Mouse (Mus musculus): ENCODE results near the gene Spag16. TPM values are rescaled to one million over a fixed set of nuclear protein-coding genes. Genes with fewer than 3 reads are reported as not detected.

Spag16 gene
- polyA plus RNA-seq, 1 experiment from 2014 or later: 2.8 TPM

- Histone ChIP-seq H3K4me3 (no peak overlapping the region), H3K4me1 (replicated peaks) (no peaks in the 10 kb centered on the region), H3K27me3 (ENCODE audit: insufficient read depth, poor library complexity, severe bottlenecking) (no peaks in the 10 kb centered on the region), H3K36me3 (no peaks in the 10 kb centered on the region), H3K27ac (no peak overlapping the region), H3K9me3 (no peaks in the 10 kb centered on the region)
- DNase-seq (ENCODE audit: low spot score): no peak
- WGBS: 92% methylated on average over 2 of the region's 2 CpGs
These were observed 308.8 kb downstream of the Spag16 start for GRCm38 (mm10) chr1:70135547-70135946.

- WGBS: 79% methylated on average over 3 of the region's 3 CpGs
These were observed 338.8 kb downstream of the Spag16 start for GRCm38 (mm10) chr1:70165343-70166158.

GRCm38 (mm10) chr1:70180123-70180741, 353.5 kb downstream of the Spag16 start:
- Histone ChIP-seq H3K27ac (no peak overlapping the region), H3K9me3 (no peaks in the 10 kb centered on the region), H3K4me3 (no peak overlapping the region), H3K27me3 (ENCODE audit: insufficient read depth, poor library complexity, severe bottlenecking) (no peaks in the 10 kb centered on the region), H3K4me1 (replicated peaks) (no peaks in the 10 kb centered on the region), H3K36me3 (no peaks in the 10 kb centered on the region)
- no peak for DNase-seq (ENCODE audit: low spot score)
- 85% methylated on average over 4 of the region's 4 CpGs for WGBS

More at GRCm38 (mm10) chr1:70165343-70166158, 338.8 kb downstream of the Spag16 start:
- no peaks in the 10 kb centered on the region for H3K36me3 ChIP-seq
- H3K27me3 ChIP-seq (ENCODE audit: insufficient read depth, poor library complexity, severe bottlenecking): no peaks in the 10 kb centered on the region
- no peak overlapping the region for H3K4me3 ChIP-seq
- no peak for DNase-seq (ENCODE audit: low spot score)
- no peaks in the 10 kb centered on the region for H3K9me3 ChIP-seq
- H3K4me1 ChIP-seq (replicated peaks): no peaks in the 10 kb centered on the region
- no peak overlapping the region for H3K27ac ChIP-seq

- Histone ChIP-seq H3K4me1 (replicated peaks) (peaks cover 4% of the 10 kb centered on the region; the same call in 1 of the 2 replicates), H3K4me3 (no peak overlapping the region), H3K36me3 (no peaks in the 10 kb centered on the region), H3K9me3 (no peaks in the 10 kb centered on the region), H3K27me3 (ENCODE audit: insufficient read depth, poor library complexity, severe bottlenecking) (no peaks in the 10 kb centered on the region), H3K27ac (no peak overlapping the region)
- WGBS: 63% methylated on average over 9 of the region's 9 CpGs
- no peak for DNase-seq (ENCODE audit: low spot score)
These were observed 438.0 kb downstream of the Spag16 start for GRCm38 (mm10) chr1:70264815-70265214.

GRCm38 (mm10) chr1:70265920-70266505, 439.2 kb downstream of the Spag16 start:
- Histone ChIP-seq H3K27ac (no peak overlapping the region), H3K4me1 (replicated peaks) (peaks cover 4% of the 10 kb centered on the region; the same call in 1 of the 2 replicates), H3K36me3 (no peaks in the 10 kb centered on the region), H3K4me3 (no peak overlapping the region), H3K9me3 (no peaks in the 10 kb centered on the region), H3K27me3 (ENCODE audit: insufficient read depth, poor library complexity, severe bottlenecking) (no peaks in the 10 kb centered on the region)
- no peak for DNase-seq (ENCODE audit: low spot score)
- WGBS: 83% methylated on average over 5 of the region's 5 CpGs

GRCm38 (mm10) chr1:70270139-70270538, 443.4 kb downstream of the Spag16 start:
- H3K4me1 ChIP-seq (replicated peaks): no peaks in the 10 kb centered on the region; the same call in 1 of the 2 replicates
- no peaks in the 10 kb centered on the region for H3K9me3 ChIP-seq
- H3K4me3 ChIP-seq: no peak overlapping the region
- no peak overlapping the region for H3K27ac ChIP-seq
- no peaks in the 10 kb centered on the region for H3K27me3 ChIP-seq (ENCODE audit: insufficient read depth, poor library complexity, severe bottlenecking)
- 22% methylated on average over 8 of the region's 8 CpGs for WGBS
- DNase-seq (ENCODE audit: low spot score): no peak
- no peaks in the 10 kb centered on the region for H3K36me3 ChIP-seq

GRCm38 (mm10) chr1:70272753-70273152, 446.0 kb downstream of the Spag16 start:
- no peak overlapping the region for H3K4me3 ChIP-seq
- no peaks in the 10 kb centered on the region for H3K27me3 ChIP-seq (ENCODE audit: insufficient read depth, poor library complexity, severe bottlenecking)
- no peak overlapping the region for H3K27ac ChIP-seq
- 86% methylated on average over 2 of the region's 2 CpGs for WGBS
- no peaks in the 10 kb centered on the region for H3K9me3 ChIP-seq
- H3K36me3 ChIP-seq: no peaks in the 10 kb centered on the region
- no peaks in the 10 kb centered on the region for H3K4me1 ChIP-seq (replicated peaks)
- DNase-seq (ENCODE audit: low spot score): no peak

- no peak for DNase-seq (ENCODE audit: low spot score)
- H3K9me3 ChIP-seq: no peaks in the 10 kb centered on the region
- H3K27me3 ChIP-seq (ENCODE audit: insufficient read depth, poor library complexity, severe bottlenecking): no peaks in the 10 kb centered on the region
- 83% methylated on average over 2 of the region's 2 CpGs for WGBS
- no peaks in the 10 kb centered on the region for H3K4me1 ChIP-seq (replicated peaks)
- H3K4me3 ChIP-seq: no peak overlapping the region
- no peaks in the 10 kb centered on the region for H3K36me3 ChIP-seq
- no peak overlapping the region for H3K27ac ChIP-seq
These were observed 452.5 kb downstream of the Spag16 start for GRCm38 (mm10) chr1:70279296-70279695.

GRCm38 (mm10) chr1:70283388-70283787, 456.6 kb downstream of the Spag16 start:
- 89% methylated on average over 1 of the region's 1 CpGs for WGBS
- no peak for DNase-seq (ENCODE audit: low spot score)
- no peaks in the 10 kb centered on the region for H3K4me1 ChIP-seq (replicated peaks)

GRCm38 (mm10) chr1:70284140-70284539, 457.4 kb downstream of the Spag16 start:
- WGBS: 65% methylated on average over 1 of the region's 1 CpGs
- Histone ChIP-seq H3K4me3 (no peak overlapping the region), H3K9me3 (no peaks in the 10 kb centered on the region), H3K4me1 (replicated peaks) (no peaks in the 10 kb centered on the region), H3K27me3 (ENCODE audit: insufficient read depth, poor library complexity, severe bottlenecking) (no peaks in the 10 kb centered on the region), H3K27ac (no peak overlapping the region), H3K36me3 (no peaks in the 10 kb centered on the region)
- no peak for DNase-seq (ENCODE audit: low spot score)

More at GRCm38 (mm10) chr1:70283388-70283787, 456.6 kb downstream of the Spag16 start:
- no peaks in the 10 kb centered on the region for H3K27me3 ChIP-seq (ENCODE audit: insufficient read depth, poor library complexity, severe bottlenecking)
- H3K4me3 ChIP-seq: no peak overlapping the region
- H3K9me3 ChIP-seq: no peaks in the 10 kb centered on the region
- H3K36me3 ChIP-seq: no peaks in the 10 kb centered on the region
- H3K27ac ChIP-seq: no peak overlapping the region

GRCm38 (mm10) chr1:70316128-70316765, 489.5 kb downstream of the Spag16 start:
- Histone ChIP-seq H3K27me3 (ENCODE audit: insufficient read depth, poor library complexity, severe bottlenecking) (no peaks in the 10 kb centered on the region), H3K4me3 (no peak overlapping the region), H3K36me3 (no peaks in the 10 kb centered on the region), H3K27ac (no peak overlapping the region), H3K4me1 (replicated peaks) (no peaks in the 10 kb centered on the region), H3K9me3 (no peaks in the 10 kb centered on the region)
- DNase-seq (ENCODE audit: low spot score): no peak
- WGBS: 87% methylated on average over 13 of the region's 13 CpGs

GRCm38 (mm10) chr1:70320951-70321350, 494.2 kb downstream of the Spag16 start:
- no peaks in the 10 kb centered on the region for H3K27me3 ChIP-seq (ENCODE audit: insufficient read depth, poor library complexity, severe bottlenecking)
- H3K4me1 ChIP-seq (replicated peaks): no peaks in the 10 kb centered on the region
- H3K9me3 ChIP-seq: no peaks in the 10 kb centered on the region
- DNase-seq (ENCODE audit: low spot score): no peak
- no peak overlapping the region for H3K27ac ChIP-seq
- H3K36me3 ChIP-seq: no peaks in the 10 kb centered on the region
- no peak overlapping the region for H3K4me3 ChIP-seq
- 75% methylated on average over 4 of the region's 4 CpGs for WGBS
